ENCODE assay signal across 9 mouse cellular contexts in genomic region chr7:133856278-133856677, GRCm38 (mm10).
A peak's percentile ranks its signal among the peaks of the same experiment; 100 is the strongest.
DNase-seq lines count a peak whose midpoint lies in the region; ATAC-seq and TF ChIP-seq lines count a peak whose summit lies in the region.
"Had no signal": no experiment of that assay in that cellular context is flagged by ENCODE, and none has a peak within 500 bp of the region (broad histone marks: within the 10 kb centered on the region; RNA-seq: fewer than 3 reads in every experiment).

No protein-coding gene starts in this region.

- WGBS in kidney, adult 2 months = 17% methylated on average over 3 of the region's 3 CpGs
- WGBS in limb, embryonic 10.5 days = 16% methylated on average over 3 of the region's 3 CpGs
- WGBS in midbrain, embryonic 16.5 days = 22% methylated on average over 3 of the region's 3 CpGs

- H3K9me3 ChIP-seq in limb, embryonic 10.5 days (replicated peaks) = no peaks in the 10 kb centered on the region
- no peaks in the 10 kb centered on the region for H3K9me3 ChIP-seq in midbrain, embryonic 16.5 days (replicated peaks; ENCODE audit: control insufficient read depth, low read length, poor library complexity, severe bottlenecking)
- H3K9me3 ChIP-seq: embryonic facial prominence, embryonic 13.5 days had no signal

- no peak overlapping the region for H3K4me2 ChIP-seq in midbrain, embryonic 16.5 days (ENCODE audit: low read length)
- H3K4me2 ChIP-seq: embryonic facial prominence, embryonic 13.5 days had no signal

- TF ChIP-seq POLR2A in kidney, adult 2 months (IDR thresholded peaks at IDR 0.05; ENCODE audit: low read depth, low read length) = no peak

- no peak; the same call in 1 of the 2 replicates for TF ChIP-seq CTCF in gastrocnemius, adult 2 months (IDR thresholded peaks at IDR 0.05)
- TF ChIP-seq CTCF in kidney, adult 2 months (conservative IDR thresholded peaks at IDR 0.05; ENCODE audit: insufficient read depth, insufficient read length, low read depth, low read length) = peak; percentile 100

- intact Hi-C loops in gastrocnemius, adult 2 months (cut with DNase I) = loop anchor here (1.0 kb wide), 3 partner anchors 367 to 710 kb away; no protein-coding TSS in a partner anchor

- DNase-seq in urinary bladder, adult 18-20 months (ENCODE audit: low spot score in 2 of 2) = peak; percentile 49 to 58
- DNase-seq in urinary bladder, postnatal 10 days (ENCODE audit: low spot score) = no peak
- peak; percentile 44 to 82 for DNase-seq in cerebellum, postnatal 4 days (ENCODE audit: low spot score in 2 of 2)
- DNase-seq in gastrocnemius, adult 2 months = peak; percentile 68
- peak; percentile 78 for DNase-seq in kidney, adult 2 months
- DNase-seq in limb, embryonic 10.5 days (ENCODE audit: low spot score) = peak; percentile 79
- DNase-seq in splenic B cell, adult 2 months (ENCODE audit: low read depth, low spot score) = peak; percentile 45

- H3K27me3 ChIP-seq in kidney, adult 2 months (replicated peaks; ENCODE audit: control insufficient read depth, insufficient read depth, low read length) = no peaks in the 10 kb centered on the region
- H3K27me3 ChIP-seq in limb, embryonic 10.5 days (ENCODE audit: low read depth, poor library complexity, severe bottlenecking) = no peaks in the 10 kb centered on the region
- no peaks in the 10 kb centered on the region for H3K27me3 ChIP-seq in midbrain, embryonic 16.5 days (ENCODE audit: control insufficient read depth, insufficient read depth, low read depth, low read length)
- no peaks in the 10 kb centered on the region for H3K27me3 ChIP-seq in splenic B cell, adult 2 months (ENCODE audit: control insufficient read depth, insufficient read depth, low read length, poor library complexity, severe bottlenecking)
- H3K27me3 ChIP-seq: embryonic facial prominence, embryonic 13.5 days had no signal

- no peak overlapping the region for H3K9ac ChIP-seq in midbrain, embryonic 16.5 days (ENCODE audit: low read depth, low read length)
- H3K9ac ChIP-seq: embryonic facial prominence, embryonic 13.5 days had no signal

- H3K4me3 ChIP-seq in gastrocnemius, adult 2 months = no peak overlapping the region
- no peak overlapping the region for H3K4me3 ChIP-seq in kidney, adult 2 months (ENCODE audit: insufficient read depth, low read depth, low read length)
- no peak overlapping the region for H3K4me3 ChIP-seq in limb, embryonic 10.5 days
- no peak overlapping the region for H3K4me3 ChIP-seq in midbrain, embryonic 16.5 days (ENCODE audit: low read depth, low read length)
- H3K4me3 ChIP-seq: embryonic facial prominence, embryonic 13.5 days had no signal

- no peaks in the 10 kb centered on the region for H3K36me3 ChIP-seq in kidney, adult 2 months (ENCODE audit: control insufficient read depth, insufficient read depth, low read length)
- no peaks in the 10 kb centered on the region for H3K36me3 ChIP-seq in limb, embryonic 10.5 days
- H3K36me3 ChIP-seq in midbrain, embryonic 16.5 days (ENCODE audit: control insufficient read depth, insufficient read depth, low read length) = no peaks in the 10 kb centered on the region
- no peaks in the 10 kb centered on the region for H3K36me3 ChIP-seq in splenic B cell, adult 2 months (ENCODE audit: control insufficient read depth, insufficient read depth, low read length, poor library complexity, severe bottlenecking)
- H3K36me3 ChIP-seq: embryonic facial prominence, embryonic 13.5 days had no signal

- no peak overlapping the region for H3K27ac ChIP-seq in gastrocnemius, adult 2 months
- H3K27ac ChIP-seq in kidney, adult 2 months (ENCODE audit: insufficient read depth, low read depth, low read length) = no peak overlapping the region
- H3K27ac ChIP-seq in limb, embryonic 10.5 days = no peak overlapping the region
- no peak overlapping the region for H3K27ac ChIP-seq in midbrain, embryonic 16.5 days (ENCODE audit: low read length)
- H3K27ac ChIP-seq: embryonic facial prominence, embryonic 13.5 days had no signal

- ATAC-seq in midbrain, embryonic 16.5 days = peak; percentile 70; the same call in 1 of the 2 replicates

- no peaks in the 10 kb centered on the region for H3K4me1 ChIP-seq in kidney, adult 2 months (ENCODE audit: control insufficient read depth, insufficient read depth, low read length)
- no peaks in the 10 kb centered on the region for H3K4me1 ChIP-seq in limb, embryonic 10.5 days
- H3K4me1 ChIP-seq in midbrain, embryonic 16.5 days (ENCODE audit: control insufficient read depth, insufficient read depth, low read length) = no peaks in the 10 kb centered on the region
- H3K4me1 ChIP-seq: embryonic facial prominence, embryonic 13.5 days had no signal
